Mouse (Mus musculus) megakaryocyte, adult 5-6 weeks (primary cell): ENCODE measurements around the gene 6820408C15Rik. TPM values are rescaled to one million over a fixed set of nuclear protein-coding genes. Genes with fewer than 3 reads are reported as not detected.

Experiments used
- ATAC-seq: 2 replicates; pipeline ENCODE4 v1.8.0; 2016; ENCODE audit warnings: mild to moderate bottlenecking, inconsistent platforms; ENCODE audit not compliant: poor library complexity, severe bottlenecking
- total RNA-seq, 2 experiments: library from RNA; stranded (forward) in 1 of 2; stranded (reverse) in 1 of 2; fragments of 153-499, 151-499 nt in 1 of 2; fragments of 221-1000, 200-1000 nt in 1 of 2; gene quantifications; 2 replicates each; pipeline versions ENCODE4 v1.2.3 to v1.2.4; 2015 to 2017

Gene 6820408C15Rik
- not detected in 2 replicates for total RNA-seq (2015)
- not detected in 2 replicates for total RNA-seq (2017)

GRCm38 (mm10) chr2:152415287-152415686 is at the start of gene 6820408C15Rik:
TSS of gene 6820408C15Rik (plus strand) at chr2:152415587.
- ATAC-seq, result no peak

GRCm38 (mm10) chr2:152367917-152368316 is 47.5 kb upstream of the 6820408C15Rik start:
- ATAC-seq, result no peak

GRCm38 (mm10) chr2:152368532-152369140 is 46.8 kb upstream of the 6820408C15Rik start:
- ATAC-seq, result peak; percentile 75

GRCm38 (mm10) chr2:152372104-152372503 is 43.3 kb upstream of the 6820408C15Rik start:
- ATAC-seq, result peak; percentile 58

- ATAC-seq, result no peak
Measured at GRCm38 (mm10) chr2:152372661-152373060, 42.7 kb upstream of the 6820408C15Rik start.

- ATAC-seq, result no peak
Measured at GRCm38 (mm10) chr2:152373547-152373946, 41.8 kb upstream of the 6820408C15Rik start.

- ATAC-seq, result no peak
Measured at GRCm38 (mm10) chr2:152375652-152376344, 39.6 kb upstream of the 6820408C15Rik start.

GRCm38 (mm10) chr2:152376345-152376741 is 39.0 kb upstream of the 6820408C15Rik start, which contains the start of gene Nrsn2:
TSS of gene Nrsn2 (minus strand) at chr2:152376638.
- no peak for ATAC-seq

- no peak for ATAC-seq
Measured at GRCm38 (mm10) chr2:152384191-152384590, 31.2 kb upstream of the 6820408C15Rik start.

GRCm38 (mm10) chr2:152392786-152393185 is 22.6 kb upstream of the 6820408C15Rik start:
- 0 out of 2 replicates have a peak, but pooled peaks have one; percentile 27 for ATAC-seq

GRCm38 (mm10) chr2:152393225-152394017 is 22.0 kb upstream of the 6820408C15Rik start:
- no peak for ATAC-seq

GRCm38 (mm10) chr2:152395271-152395920 is 20.0 kb upstream of the 6820408C15Rik start:
- ATAC-seq, result no peak

- 0 out of 2 replicates have a peak, but pooled peaks have one; percentile 7 for ATAC-seq
Measured at GRCm38 (mm10) chr2:152396110-152397003, 19.0 kb upstream of the 6820408C15Rik start.

GRCm38 (mm10) chr2:152397004-152397589 is 18.3 kb upstream of the 6820408C15Rik start:
- no peak for ATAC-seq

- ATAC-seq, result peak; percentile 68
Measured at GRCm38 (mm10) chr2:152397680-152398435, 17.5 kb upstream of the 6820408C15Rik start, which contains the start of gene Sox12. TSS of gene Sox12 (minus strand) at chr2:152398063.

- ATAC-seq, result peak; percentile 88
Measured at GRCm38 (mm10) chr2:152398691-152399090, 16.7 kb upstream of the 6820408C15Rik start.

- ATAC-seq, result no peak
Measured at GRCm38 (mm10) chr2:152399122-152399542, 16.3 kb upstream of the 6820408C15Rik start.

- ATAC-seq, result peak; percentile 100
Measured at GRCm38 (mm10) chr2:152406126-152406525, 9.3 kb upstream of the 6820408C15Rik start.
